Mouse (Mus musculus) kidney, adult 2 months (tissue): ENCODE data around the gene Cd80.

Experiments
- CTCF ChIP-seq: fragments of 200-500 bp; conservative IDR thresholded peaks from 2 replicates; pipeline ENCODE4 v1.5.1; 2011; ENCODE audit warnings: low read depth, mild to moderate bottlenecking, control low read depth, low read length, moderate library complexity, mixed read lengths; ENCODE audit not compliant: insufficient read depth, insufficient read length
- POLR2A ChIP-seq: fragments of 200-500 bp; IDR thresholded peaks from one replicate; pipeline ENCODE4 v1.6.1; 2011; ENCODE audit warnings: low read depth, low read length, control low read depth

GRCm38 (mm10) chr16:38434295-38434795 is 21.0 kb upstream of the Cd80 start:
- TF ChIP-seq CTCF (no peak), POLR2A (no peak)
